ENCODE assay signal across 10 mouse cellular contexts in genomic region chr11:52437123-52437522, GRCm38 (mm10). TPM values are rescaled to one million over a fixed set of nuclear protein-coding genes. Genes with fewer than 3 reads are reported as not detected.
DNase-seq lines count a peak whose midpoint lies in the region; TF ChIP-seq lines count a peak whose summit lies in the region.
"Had no signal": no experiment of that assay in that cellular context is flagged by ENCODE, and none has a peak within 500 bp of the region (broad histone marks: within the 10 kb centered on the region; RNA-seq: fewer than 3 reads in every experiment).

No protein-coding gene starts in this region.

- H3K4me1 ChIP-seq in E14TG2a.4 (replicated peaks; ENCODE audit: low read depth, low read length) = peaks cover 14% of the 10 kb centered on the region
- H3K4me1 ChIP-seq in limb, embryonic 10.5 days = peaks cover 13% of the 10 kb centered on the region

- no peaks in the 10 kb centered on the region for H3K36me3 ChIP-seq in E14TG2a.4 (ENCODE audit: insufficient read depth, low read length)
- H3K36me3 ChIP-seq in limb, embryonic 10.5 days = no peaks in the 10 kb centered on the region

- no peaks in the 10 kb centered on the region for H3K9me3 ChIP-seq in E14TG2a.4 (ENCODE audit: low read length)
- no peaks in the 10 kb centered on the region for H3K9me3 ChIP-seq in limb, embryonic 10.5 days (replicated peaks)

- H3K27me3 ChIP-seq in E14TG2a.4 (ENCODE audit: insufficient read depth, low read length) = peaks cover 5% of the 10 kb centered on the region; the same call in 1 of the 2 replicates
- H3K27me3 ChIP-seq in limb, embryonic 10.5 days (ENCODE audit: low read depth, poor library complexity, severe bottlenecking) = peaks cover 5% of the 10 kb centered on the region; the same call in 1 of the 2 replicates

- H3K27ac ChIP-seq in limb, embryonic 10.5 days = no peak overlapping the region; the same call in 1 of the 2 replicates

- DNase-seq in embryo, embryonic 9.5 days (ENCODE audit: extremely low spot score) = peak; percentile 22
- DNase-seq in embryo, embryonic 10.5 days (ENCODE audit: low spot score) = no peak
- peak; percentile 19 to 59 for DNase-seq in frontal cortex, postnatal 25 days (ENCODE audit: low spot score in 2 of 2)
- peak; percentile 37 for DNase-seq in limb, embryonic 10.5 days (ENCODE audit: low spot score)
- DNase-seq in spleen, postnatal 36 days (ENCODE audit: low spot score in 2 of 2) = no peak
- DNase-seq in thymus, adult 18-20 months = no peak
- DNase-seq in cerebellum, adult 9-11 months = no peak
- DNase-seq: cerebellum, postnatal 25 days; thymus, adult 2 months had no signal

- TF ChIP-seq CTCF in E14TG2a.4 (conservative IDR thresholded peaks at IDR 0.05; ENCODE audit: low read length) = no peak

- WGBS in limb, embryonic 10.5 days = 13% methylated on average over 10 of the region's 10 CpGs

- H3K4me3 ChIP-seq in E14TG2a.4 (replicated peaks; ENCODE audit: low read length) = peak overlapping the region; percentile 23; the same call in 1 of the 2 replicates
- no peak overlapping the region; the same call in 1 of the 2 replicates for H3K4me3 ChIP-seq in limb, embryonic 10.5 days

RNA-seq across cellular contexts. Expression of gene 9530068E07Rik, which starts 40.9 kb away (rescaled TPM):
- polyA plus RNA-seq in limb, embryonic 10.5 days (2016; fragmentation: Nextera tagmentation; extraction: Ambion mirVana) = 157 and 163 TPM in 2 replicates

Comparison
In these comparisons a context has a peak if more than half of its experiments do, and no peak if none do; other contexts are left out.
1. DNase-seq: peak in embryo, embryonic 9.5 days (single experiment), frontal cortex, postnatal 25 days (2 of 2) and limb, embryonic 10.5 days (single experiment); none in embryo, embryonic 10.5 days (single experiment), spleen, postnatal 36 days (0 of 2), thymus, adult 18-20 months (0 of 2) and cerebellum, adult 9-11 months (single experiment).